Mouse (Mus musculus): ENCODE results near the gene Ints3. TPM values are rescaled to one million over a fixed set of nuclear protein-coding genes. Genes with fewer than 3 reads are reported as not detected.

Ints3 gene
- total and polyA plus RNA-seq, 3 experiments, result 58.5 to 115 (median 101) TPM

DNA sequence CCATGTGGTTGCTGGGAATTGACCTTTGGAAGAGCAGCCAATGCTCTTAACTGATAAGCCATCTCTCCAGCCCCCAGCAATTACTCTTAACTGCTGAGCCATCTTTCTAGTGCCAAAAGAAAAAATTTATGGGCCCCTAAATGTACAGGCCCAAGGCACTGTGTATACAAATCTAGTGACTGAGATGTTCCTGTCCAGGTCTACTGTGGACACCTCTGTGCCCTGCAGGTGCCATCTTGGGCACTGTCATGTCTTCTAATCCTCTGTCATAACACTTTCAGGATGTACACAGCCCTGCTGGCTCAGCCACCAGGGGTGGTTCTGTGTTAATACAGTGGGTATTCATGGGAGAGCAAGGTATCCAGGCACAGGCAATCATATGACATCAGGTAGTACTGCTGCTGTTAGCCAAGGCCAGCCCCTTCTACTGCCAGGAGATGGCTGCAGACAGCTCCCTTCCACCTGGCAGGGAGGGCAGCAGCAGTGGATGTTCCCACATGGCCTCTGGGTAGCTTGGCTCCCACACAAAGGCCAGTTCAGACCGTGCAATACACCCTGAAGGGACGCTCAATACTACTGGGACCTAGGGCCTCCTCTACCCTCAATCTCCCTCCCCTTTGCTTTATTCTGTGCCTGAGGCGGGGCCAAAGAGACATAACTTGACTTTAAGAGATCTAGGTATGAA, 57.7 kb downstream of the Ints3 start:
- Histone ChIP-seq H3K36me3 (ENCODE audit: control insufficient read depth in 1 of 2, insufficient read depth in 2 of 2, low read length in 2 of 2) (no peaks in the 10 kb centered on the region), H3K27me3 (ENCODE audit: control insufficient read depth in 1 of 2, insufficient read depth in 2 of 2, low read length in 2 of 2) (no peaks in the 10 kb centered on the region), H3K9ac (ENCODE audit: control insufficient read depth, low read depth, low read length, poor library complexity, severe bottlenecking) (no peak overlapping the region), H3K79me2 (ENCODE audit: control insufficient read depth, insufficient read depth, low read length, poor library complexity) (no peaks in the 10 kb centered on the region), H3K4me3 (ENCODE audit: control insufficient read depth in 1 of 2, insufficient read depth in 1 of 2, low read depth in 2 of 2, low read length in 2 of 2) (no peak overlapping the region), H3K9me3 (replicated peaks; ENCODE audit: insufficient read depth, low read length) (no peaks in the 10 kb centered on the region), H3K27ac (ENCODE audit: control insufficient read depth, low read depth, low read length) (no peak overlapping the region), H3K4me1 (ENCODE audit: control insufficient read depth in 1 of 2, insufficient read depth in 2 of 2, low read length in 2 of 2) (peaks cover 0 to 6% of the 10 kb centered on the region in 2 experiments; a peak in 3 of 4 replicates)
- DNase-seq (ENCODE audit: low read depth, low spot score), result no peak
- TF ChIP-seq MAX (IDR thresholded peaks at IDR 0.05; ENCODE audit: low read length) (no peak), TAL1 (IDR thresholded peaks at IDR 0.05; ENCODE audit: low read length) (no peak), SMC3 (IDR thresholded peaks at IDR 0.05; ENCODE audit: low read depth, low read length) (no peak), GATA1 (IDR thresholded peaks at IDR 0.05; ENCODE audit: low read depth, low read length) (no peak), ZMIZ1 (IDR thresholded peaks at IDR 0.05; ENCODE audit: low read depth, low read length) (no peak), RAD21 (IDR thresholded peaks at IDR 0.05; ENCODE audit: low read depth, low read length) (no peak), ETS1 (IDR thresholded peaks at IDR 0.05; ENCODE audit: low read depth, low read length) (no peak), BHLHE40 (IDR thresholded peaks at IDR 0.05; ENCODE audit: borderline replicate concordance, low read depth, low read length) (no peak), USF1 (IDR thresholded peaks at IDR 0.05; ENCODE audit: low read depth, low read length) (no peak), MEF2A (IDR thresholded peaks at IDR 0.05; ENCODE audit: extremely low read depth, insufficient replicate concordance, low read depth, low read length, poor library complexity, severe bottlenecking) (no peak), E2F4 (IDR thresholded peaks at IDR 0.05; ENCODE audit: borderline replicate concordance, low read depth, low read length) (no peak), NRF1 (IDR thresholded peaks at IDR 0.05; ENCODE audit: insufficient read depth, low read depth, low read length, poor library complexity, severe bottlenecking) (no peak), CHD1 (IDR thresholded peaks at IDR 0.05; ENCODE audit: low read depth, low read length) (no peak), UBTF (IDR thresholded peaks at IDR 0.05; ENCODE audit: borderline replicate concordance, insufficient read depth, low read depth, low read length) (no peak), SIN3A (IDR thresholded peaks at IDR 0.05; ENCODE audit: low read length) (no peak), TCF12 (IDR thresholded peaks at IDR 0.05; ENCODE audit: low read depth, low read length) (no peak), POLR2AphosphoS5 (IDR thresholded peaks at IDR 0.05; ENCODE audit: borderline replicate concordance, low read depth, low read length) (no peak; the same call in 1 of the 2 replicates), MYC (IDR thresholded peaks at IDR 0.05; ENCODE audit: low read depth, low read length) (no peak)

DNA sequence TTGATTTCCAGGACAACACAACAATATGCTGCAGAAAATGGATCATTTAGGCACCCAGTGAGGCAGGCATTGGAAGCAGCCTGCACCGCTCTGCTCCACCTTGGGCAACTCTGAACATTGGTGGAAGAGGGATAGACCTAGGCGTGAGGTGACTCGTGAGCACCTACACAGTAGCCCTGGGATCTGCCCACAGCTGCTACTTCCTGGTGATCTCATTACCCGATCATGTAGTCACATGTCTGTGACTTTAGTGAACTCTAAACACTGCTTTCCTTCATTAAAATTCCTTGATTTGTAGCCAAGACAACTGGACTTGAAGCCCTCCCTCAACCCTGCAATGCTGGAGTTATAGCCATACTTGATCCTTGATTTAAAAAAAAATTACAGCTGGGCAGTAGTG, 59.1 kb downstream of the Ints3 start:
- no peak for TF ChIP-seq MAFK (IDR thresholded peaks at IDR 0.05; ENCODE audit: borderline replicate concordance, low read depth, low read length)
- no peak for TF ChIP-seq JUND (IDR thresholded peaks at IDR 0.05; ENCODE audit: low read depth, low read length)
- no peak for TF ChIP-seq ELF1 (IDR thresholded peaks at IDR 0.05; ENCODE audit: low read depth, low read length)
- Histone ChIP-seq H3K36me3 (ENCODE audit: control insufficient read depth in 1 of 2, insufficient read depth in 2 of 2, low read length in 2 of 2) (no peaks in the 10 kb centered on the region), H3K27ac (ENCODE audit: control insufficient read depth, low read depth, low read length) (no peak overlapping the region), H3K27me3 (ENCODE audit: control insufficient read depth in 1 of 2, insufficient read depth in 2 of 2, low read length in 2 of 2) (no peaks in the 10 kb centered on the region), H3K4me3 (ENCODE audit: control insufficient read depth in 1 of 2, insufficient read depth in 1 of 2, low read depth in 2 of 2, low read length in 2 of 2) (no peak overlapping the region), H3K9ac (ENCODE audit: control insufficient read depth, low read depth, low read length, poor library complexity, severe bottlenecking) (no peak overlapping the region), H3K4me1 (ENCODE audit: control insufficient read depth in 1 of 2, insufficient read depth in 2 of 2, low read length in 2 of 2) (peaks cover 0 to 6% of the 10 kb centered on the region in 2 experiments; a peak in 3 of 4 replicates), H3K79me2 (ENCODE audit: control insufficient read depth, insufficient read depth, low read length, poor library complexity) (no peaks in the 10 kb centered on the region), H3K9me3 (replicated peaks; ENCODE audit: insufficient read depth, low read length) (no peaks in the 10 kb centered on the region)
- no peak for DNase-seq (ENCODE audit: low read depth, low spot score)

All from MEL (cell line).